Mouse (Mus musculus) hindbrain, embryonic 16.5 days (tissue): ENCODE results near the gene Stxbp4. TPM values are rescaled to one million over a fixed set of nuclear protein-coding genes. Genes with fewer than 3 reads are reported as not detected.

Experiments
- ATAC-seq: fragments of 200-750 bp; cut with Nextera tagmentation; 2 replicates; pipeline ENCODE4 v1.8.0; 2017; ENCODE audit warnings: moderate TSS enrichment, moderate library complexity
- H3K27ac ChIP-seq: fragments of 300-500 bp; sonication (generic); 2 replicates; pipeline ENCODE4 v1.5.1; 2014; ENCODE audit warnings: low read depth, mild to moderate bottlenecking, control low read depth, low read length, moderate library complexity
- H3K27me3 ChIP-seq: fragments of 300-500 bp; sonication (generic); replicated peaks from 2 replicates; pipeline ENCODE4 v1.6.1; 2014; ENCODE audit warnings: low read length; ENCODE audit not compliant: control insufficient read depth, insufficient read depth
- H3K36me3 ChIP-seq: fragments of 300-500 bp; sonication (generic); 2 replicates; pipeline ENCODE4 v1.6.1; 2014; ENCODE audit warnings: mild to moderate bottlenecking, low read length, moderate library complexity, mixed read lengths; ENCODE audit not compliant: control insufficient read depth, insufficient read depth
- H3K4me1 ChIP-seq: fragments of 300-500 bp; sonication (generic); 2 replicates; pipeline ENCODE4 v1.6.1; 2014; ENCODE audit warnings: low read depth, low read length; ENCODE audit not compliant: control insufficient read depth, insufficient read depth
- H3K4me2 ChIP-seq: fragments of 300-500 bp; sonication (generic); 2 replicates; pipeline ENCODE4 v1.6.1; 2014; ENCODE audit warnings: mild to moderate bottlenecking, low read length, control low read depth, moderate library complexity
- H3K4me3 ChIP-seq: fragments of 300-500 bp; sonication (generic); 2 replicates; pipeline ENCODE4 v1.5.1; 2014; ENCODE audit warnings: mild to moderate bottlenecking, low read length, control low read depth, moderate library complexity
- H3K9ac ChIP-seq: fragments of 300-500 bp; sonication (generic); 2 replicates; pipeline ENCODE4 v1.6.1; 2014; ENCODE audit warnings: low read depth, mild to moderate bottlenecking, control low read depth, low read length, moderate library complexity
- H3K9me3 ChIP-seq: fragments of 300-500 bp; sonication (generic); 2 replicates; pipeline ENCODE4 v1.6.1; 2014; ENCODE audit warnings: mild to moderate bottlenecking, low read length, moderate library complexity; ENCODE audit not compliant: control insufficient read depth
- WGBS: fragments of 180-500 bp; shearing (Covaris S2); extraction: QIAGEN DNeasy Blood & Tissue Kit; methylation state at CpG from one replicate; pipeline ENCODE4 v1.1.7; 2014; 5-methylcytosine and 5-hydroxymethylcytosine counted together
- polyA plus RNA-seq: library from polyadenylated mRNA; unstranded; fragments of >200 nt; fragmentation: Nextera tagmentation; extraction: Ambion mirVana; gene quantifications from 2 replicates; pipeline ENCODE4 v1.2.1, GENCODE M21; 2015

Stxbp4 gene
- polyA plus RNA-seq, 1 experiment from 2014 or later = 14.4 TPM

- Histone ChIP-seq H3K4me1 (peaks cover 7% of the 10 kb centered on the region), H3K4me2 (peak overlapping the region; percentile 24), H3K36me3 (no peaks in the 10 kb centered on the region), H3K27me3 (no peaks in the 10 kb centered on the region), H3K27ac (0 out of 2 replicates have a peak overlapping the region, but pooled peaks have one; percentile 12), H3K9ac (0 out of 2 replicates have a peak overlapping the region, but pooled peaks have one; percentile 33), H3K9me3 (no peaks in the 10 kb centered on the region), H3K4me3 (no peak overlapping the region)
- no peak for ATAC-seq
- WGBS = 46% methylated on average over 18 of the region's 18 CpGs
These were observed 85.3 kb downstream of the Stxbp4 start for GRCm38 (mm10) chr11:90552303-90553201.

- ATAC-seq = peak; percentile 88
- H3K4me1 ChIP-seq = peaks cover 7% of the 10 kb centered on the region
- peak overlapping the region; percentile 19; the same call in 1 of the 2 replicates for H3K4me2 ChIP-seq
- no peaks in the 10 kb centered on the region for H3K36me3 ChIP-seq
- H3K27me3 ChIP-seq = no peaks in the 10 kb centered on the region
- no peak overlapping the region for H3K4me3 ChIP-seq
- no peak overlapping the region for H3K9ac ChIP-seq
- no peak overlapping the region for H3K27ac ChIP-seq
- H3K9me3 ChIP-seq = no peaks in the 10 kb centered on the region
- 15% methylated on average over 13 of the region's 13 CpGs for WGBS
These were observed 89.3 kb downstream of the Stxbp4 start for GRCm38 (mm10) chr11:90548560-90548959.

- Histone ChIP-seq H3K4me1 (no peaks in the 10 kb centered on the region), H3K9ac (no peak overlapping the region), H3K36me3 (peaks cover 4% of the 10 kb centered on the region), H3K27me3 (no peaks in the 10 kb centered on the region), H3K4me3 (no peak overlapping the region), H3K4me2 (no peak overlapping the region), H3K9me3 (no peaks in the 10 kb centered on the region), H3K27ac (no peak overlapping the region)
- 96% methylated on average over 7 of the region's 7 CpGs for WGBS
- no peak for ATAC-seq
These were observed 99.1 kb downstream of the Stxbp4 start for GRCm38 (mm10) chr11:90538636-90539263.

DNA sequence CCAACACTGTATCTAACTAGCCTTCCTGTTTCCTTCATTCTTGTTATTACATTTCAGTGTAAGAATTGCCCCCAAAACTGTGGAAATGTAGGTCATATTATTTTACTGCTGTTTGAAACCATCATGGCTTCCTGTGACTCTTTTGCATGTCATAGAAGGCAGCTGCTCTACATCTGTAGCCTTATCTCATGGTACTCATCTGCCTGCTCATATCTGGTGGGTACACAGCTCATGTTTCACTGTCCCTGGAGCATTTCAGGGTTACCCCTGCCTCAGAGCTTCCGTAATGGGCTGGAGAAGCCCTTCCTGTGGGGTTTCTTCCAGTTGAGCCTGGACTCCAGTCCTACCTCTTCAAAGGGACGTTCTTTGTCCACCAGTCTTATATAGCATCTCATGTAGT lies 112.6 kb downstream of the Stxbp4 start:
- no peaks in the 10 kb centered on the region for H3K9me3 ChIP-seq
- no peak overlapping the region for H3K27ac ChIP-seq
- no peak for ATAC-seq
- no peaks in the 10 kb centered on the region; the same call in 1 of the 2 replicates for H3K4me1 ChIP-seq
- H3K27me3 ChIP-seq = no peaks in the 10 kb centered on the region
- H3K4me2 ChIP-seq = no peak overlapping the region
- H3K9ac ChIP-seq = no peak overlapping the region
- H3K4me3 ChIP-seq = no peak overlapping the region
- no peaks in the 10 kb centered on the region for H3K36me3 ChIP-seq
- WGBS = 85% methylated on average over 2 of the region's 2 CpGs

DNA sequence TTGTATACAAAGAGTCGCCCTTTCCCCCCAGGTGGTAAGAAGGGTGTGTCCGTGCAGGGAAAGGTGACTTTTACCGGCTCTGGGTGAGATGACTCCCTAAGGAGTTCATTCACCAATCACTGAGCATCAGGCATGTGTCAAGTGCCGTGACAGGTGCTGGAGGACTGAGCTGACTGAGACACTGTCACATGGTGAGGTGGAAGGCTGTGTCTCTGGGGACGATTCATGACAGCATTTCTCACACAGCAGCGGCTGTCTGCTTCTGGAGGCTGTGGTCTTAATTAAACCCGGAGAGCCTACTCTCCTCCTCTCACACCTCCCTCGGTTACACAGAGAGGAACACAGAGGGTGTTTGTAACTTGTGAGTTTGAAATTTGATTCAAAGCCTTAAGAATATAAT lies 116.8 kb downstream of the Stxbp4 start:
- Histone ChIP-seq H3K9ac (no peak overlapping the region), H3K27me3 (no peaks in the 10 kb centered on the region), H3K36me3 (no peaks in the 10 kb centered on the region), H3K4me1 (no peaks in the 10 kb centered on the region; the same call in 1 of the 2 replicates), H3K9me3 (no peaks in the 10 kb centered on the region), H3K27ac (no peak overlapping the region), H3K4me2 (no peak overlapping the region), H3K4me3 (no peak overlapping the region)
- no peak; the same call in 1 of the 2 replicates for ATAC-seq
- WGBS = 41% methylated on average over 8 of the region's 8 CpGs

GRCm38 (mm10) chr11:90517750-90518149 lies 120.1 kb downstream of the Stxbp4 start:
- no peak overlapping the region for H3K27ac ChIP-seq
- H3K9me3 ChIP-seq = no peaks in the 10 kb centered on the region
- H3K4me1 ChIP-seq = peaks cover 3% of the 10 kb centered on the region; the same call in 1 of the 2 replicates
- no peak overlapping the region for H3K9ac ChIP-seq
- H3K27me3 ChIP-seq = no peaks in the 10 kb centered on the region
- WGBS = 88% methylated on average over 1 of the region's 1 CpGs
- ATAC-seq = no peak
- no peak overlapping the region for H3K4me3 ChIP-seq
- no peaks in the 10 kb centered on the region for H3K36me3 ChIP-seq
- H3K4me2 ChIP-seq = no peak overlapping the region

- 55% methylated on average over 5 of the region's 5 CpGs for WGBS
- Histone ChIP-seq H3K4me2 (no peak overlapping the region), H3K4me3 (no peak overlapping the region), H3K27ac (no peak overlapping the region), H3K36me3 (no peaks in the 10 kb centered on the region), H3K27me3 (no peaks in the 10 kb centered on the region), H3K9me3 (no peaks in the 10 kb centered on the region), H3K9ac (no peak overlapping the region), H3K4me1 (0 out of 2 replicates have a peak, but pooled peaks cover 4% of the 10 kb centered on the region)
- ATAC-seq = no peak
These were observed 125.2 kb downstream of the Stxbp4 start for GRCm38 (mm10) chr11:90512538-90513219.

- WGBS = 68% methylated on average over 4 of the region's 4 CpGs
- Histone ChIP-seq H3K4me2 (no peak overlapping the region), H3K27ac (0 out of 2 replicates have a peak overlapping the region, but pooled peaks have one; percentile 20), H3K4me3 (no peak overlapping the region), H3K9ac (no peak overlapping the region), H3K27me3 (no peaks in the 10 kb centered on the region), H3K4me1 (no peaks in the 10 kb centered on the region), H3K9me3 (no peaks in the 10 kb centered on the region), H3K36me3 (no peaks in the 10 kb centered on the region)
- ATAC-seq = peak; percentile 63
These were observed 136.0 kb downstream of the Stxbp4 start for GRCm38 (mm10) chr11:90501846-90502245.

GRCm38 (mm10) chr11:90499918-90500317 lies 138.0 kb downstream of the Stxbp4 start:
- no peaks in the 10 kb centered on the region for H3K4me1 ChIP-seq
- H3K27ac ChIP-seq = no peak overlapping the region
- H3K27me3 ChIP-seq = no peaks in the 10 kb centered on the region
- H3K4me2 ChIP-seq = no peak overlapping the region
- WGBS = 88% methylated on average over 6 of the region's 6 CpGs
- H3K4me3 ChIP-seq = no peak overlapping the region
- no peak overlapping the region for H3K9ac ChIP-seq
- H3K36me3 ChIP-seq = no peaks in the 10 kb centered on the region
- H3K9me3 ChIP-seq = no peaks in the 10 kb centered on the region
- ATAC-seq = no peak
